Mouse (Mus musculus) limb, embryonic 14.5 days (tissue): ENCODE results near the gene Dip2c. TPM values are rescaled to one million over a fixed set of nuclear protein-coding genes. Genes with fewer than 3 reads are reported as not detected.

ENCODE experiments used
- ATAC-seq: fragments of 200-750 bp; cut with Nextera tagmentation; 2 replicates; pipeline ENCODE4 v1.8.0; 2017; ENCODE audit warnings: low read depth, moderate number of reproducible peaks, moderate TSS enrichment; ENCODE audit not compliant: low FRiP score
- DNase-seq: peaks from one replicate; pipeline ENCODE4 v3.0.0-alpha.2; 2015; ENCODE audit warnings: low spot score
- H3K27ac ChIP-seq: fragments of 300-500 bp; sonication (generic); replicated peaks from 2 replicates; pipeline ENCODE4 v1.5.1; 2014; ENCODE audit warnings: low read depth, mild to moderate bottlenecking, low read length, moderate library complexity, mixed read lengths
- H3K27me3 ChIP-seq: fragments of 300-500 bp; sonication (generic); 2 replicates; pipeline ENCODE4 v1.6.1; 2014; ENCODE audit warnings: low read length, mixed read lengths; ENCODE audit not compliant: control insufficient read depth, insufficient read depth
- H3K36me3 ChIP-seq: fragments of 300-500 bp; sonication (generic); 2 replicates; pipeline ENCODE4 v1.6.1; 2014; ENCODE audit warnings: mild to moderate bottlenecking, low read length, moderate library complexity, mixed read lengths; ENCODE audit not compliant: control insufficient read depth, insufficient read depth
- H3K4me1 ChIP-seq: fragments of 300-500 bp; sonication (generic); 2 replicates; pipeline ENCODE4 v1.6.1; 2014; ENCODE audit warnings: antibody characterized with exemption, low read length, mixed read lengths; ENCODE audit not compliant: control insufficient read depth, insufficient read depth
- H3K4me2 ChIP-seq: fragments of 300-500 bp; sonication (generic); replicated peaks from 2 replicates; pipeline ENCODE4 v1.6.1; 2014; ENCODE audit warnings: low read depth, mild to moderate bottlenecking, low read length, moderate library complexity; ENCODE audit not compliant: severe bottlenecking
- H3K4me3 ChIP-seq: fragments of 300-500 bp; sonication (generic); replicated peaks from 2 replicates; pipeline ENCODE4 v1.5.1; 2014; ENCODE audit warnings: low read length
- H3K9ac ChIP-seq: fragments of 300-500 bp; sonication (generic); 2 replicates; pipeline ENCODE4 v1.6.1; 2014; ENCODE audit warnings: mild to moderate bottlenecking, low read depth, low read length, moderate library complexity; ENCODE audit not compliant: severe bottlenecking
- H3K9me3 ChIP-seq: fragments of 300-500 bp; sonication (generic); 2 replicates; pipeline ENCODE4 v1.6.1; 2016; ENCODE audit warnings: low read length; ENCODE audit not compliant: control insufficient read depth
- POLR2A ChIP-seq: fragments of 200-500 bp; IDR thresholded peaks from 2 replicates; pipeline ENCODE4 v1.8.0; 2012; ENCODE audit warnings: inconsistent platforms, mild to moderate bottlenecking, moderate library complexity, borderline replicate concordance; ENCODE audit not compliant: insufficient read depth, insufficient read length; ENCODE audit errors: extremely low read depth
- whole genome bisulfite sequencing: fragments of 180-500 bp; shearing (Covaris S2); extraction: QIAGEN DNeasy Blood & Tissue Kit; methylation state at CpG from one replicate; pipeline ENCODE4 v1.1.7; 2014; 5-methylcytosine and 5-hydroxymethylcytosine counted together
- polyA plus RNA-seq, 2 experiments: library from polyadenylated mRNA; depleted of rRNA in 1 of 2; stranded (reverse) in 1 of 2; unstranded in 1 of 2; fragments of >200 nt; fragmentation: Nextera tagmentation in 1 of 2; extraction: Ambion mirVana in 1 of 2; gene quantifications; 2 replicates each; pipeline versions ENCODE4 v1.2.1 to v1.2.3; 2012 to 2014

Dip2c gene
- polyA plus RNA-seq, 2 experiments, result 11.1 to 11.5 TPM

- H3K36me3 ChIP-seq, result peaks cover 24% of the 10 kb centered on the region
- no peak for TF ChIP-seq POLR2A
- ATAC-seq (no peak), DNase-seq (no peak)
- no peaks in the 10 kb centered on the region for H3K27me3 ChIP-seq
- 73% methylated on average over 12 of the region's 12 CpGs for WGBS
- no peak overlapping the region for H3K27ac ChIP-seq
- H3K4me2 ChIP-seq, result no peak overlapping the region
- H3K4me3 ChIP-seq, result no peak overlapping the region
- H3K4me1 ChIP-seq, result no peaks in the 10 kb centered on the region
- no peaks in the 10 kb centered on the region for H3K9me3 ChIP-seq
- H3K9ac ChIP-seq, result no peak overlapping the region
These were observed 426.4 kb downstream of the Dip2c start for GRCm38 (mm10) chr13:9702615-9703235.

- ATAC-seq (no peak), DNase-seq (no peak)
- H3K9ac ChIP-seq, result no peak overlapping the region
- H3K9me3 ChIP-seq, result no peaks in the 10 kb centered on the region
- TF ChIP-seq POLR2A, result no peak
- WGBS, result 92% methylated on average over 8 of the region's 8 CpGs
- no peak overlapping the region for H3K4me3 ChIP-seq
- no peak overlapping the region for H3K4me2 ChIP-seq
- 0 out of 2 replicates have a peak, but pooled peaks cover 3% of the 10 kb centered on the region for H3K4me1 ChIP-seq
- no peak overlapping the region for H3K27ac ChIP-seq
- peaks cover 21% of the 10 kb centered on the region for H3K36me3 ChIP-seq
- H3K27me3 ChIP-seq, result no peaks in the 10 kb centered on the region
These were observed 430.4 kb downstream of the Dip2c start for GRCm38 (mm10) chr13:9706720-9707119.

- no peak overlapping the region for H3K9ac ChIP-seq
These were observed 432.3 kb downstream of the Dip2c start for GRCm38 (mm10) chr13:9708433-9709240.

GRCm38 (mm10) chr13:9712409-9712808 lies 436.1 kb downstream of the Dip2c start:
- DNase-seq (no peak), ATAC-seq (no peak)
- Histone ChIP-seq H3K27ac (no peak overlapping the region), H3K4me2 (no peak overlapping the region), H3K4me1 (0 out of 2 replicates have a peak, but pooled peaks cover 3% of the 10 kb centered on the region), H3K4me3 (no peak overlapping the region), H3K36me3 (peaks cover 29% of the 10 kb centered on the region), H3K9me3 (no peaks in the 10 kb centered on the region), H3K27me3 (no peaks in the 10 kb centered on the region), H3K9ac (no peak overlapping the region)
- 100% methylated on average over 1 of the region's 1 CpGs for WGBS
- no peak for TF ChIP-seq POLR2A

More at GRCm38 (mm10) chr13:9708433-9709240, 432.3 kb downstream of the Dip2c start:
- Histone ChIP-seq H3K27ac (no peak overlapping the region), H3K4me1 (0 out of 2 replicates have a peak, but pooled peaks cover 3% of the 10 kb centered on the region), H3K4me2 (no peak overlapping the region), H3K9me3 (no peaks in the 10 kb centered on the region), H3K27me3 (no peaks in the 10 kb centered on the region), H3K36me3 (peaks cover 26% of the 10 kb centered on the region), H3K4me3 (no peak overlapping the region)
- ATAC-seq (0 out of 2 replicates have a peak, but pooled peaks have one; percentile 67), DNase-seq (peak; percentile 19)
- TF ChIP-seq POLR2A, result no peak
- WGBS, result 40% methylated on average over 7 of the region's 7 CpGs

- peaks cover 28% of the 10 kb centered on the region for H3K36me3 ChIP-seq
- H3K27me3 ChIP-seq, result no peaks in the 10 kb centered on the region
- DNase-seq, result no peak
- no peaks in the 10 kb centered on the region for H3K9me3 ChIP-seq
- H3K4me3 ChIP-seq, result no peak overlapping the region
- no peak overlapping the region for H3K9ac ChIP-seq
- 92% methylated on average over 3 of the region's 3 CpGs for WGBS
- TF ChIP-seq POLR2A, result no peak
- 0 out of 2 replicates have a peak, but pooled peaks cover 3% of the 10 kb centered on the region for H3K4me1 ChIP-seq
- ATAC-seq, result no peak
- no peak overlapping the region for H3K27ac ChIP-seq
- no peak overlapping the region for H3K4me2 ChIP-seq
These were observed 436.6 kb downstream of the Dip2c start for GRCm38 (mm10) chr13:9712971-9713370.
